Mouse (Mus musculus): ENCODE results near the gene Fndc3b. TPM values are rescaled to one million over a fixed set of nuclear protein-coding genes. Genes with fewer than 3 reads are reported as not detected.

Fndc3b gene
- total RNA-seq, 2 experiments from 2014 or later = 18.9 to 26.2 TPM

DNA sequence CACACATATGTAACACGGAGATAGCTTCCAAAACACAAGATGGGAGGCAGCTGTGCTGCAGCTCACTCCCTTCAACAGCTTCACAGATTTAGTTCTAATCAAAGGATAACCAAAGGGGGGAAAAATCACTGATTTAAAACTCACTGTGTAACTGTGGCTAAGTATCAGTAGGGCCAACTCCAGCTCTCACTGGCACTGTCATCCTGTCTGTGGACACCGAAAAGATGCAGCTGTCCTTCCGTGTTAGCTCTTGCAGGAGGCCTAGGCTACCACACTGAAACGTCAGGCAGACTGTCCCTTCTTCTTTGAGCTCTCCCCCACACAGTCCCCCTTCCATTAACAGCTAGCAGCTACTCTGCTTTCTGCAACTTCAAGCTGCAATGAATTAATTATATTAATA lies 89.9 kb downstream of the Fndc3b start:
- no peak for DNase-seq (ENCODE audit: low spot score in 2 of 2)
- TF ChIP-seq CTCF (conservative IDR thresholded peaks at IDR 0.05) = no peak
- Histone ChIP-seq H3K27ac (no peak overlapping the region), H3K4me3 (no peak overlapping the region)

DNA sequence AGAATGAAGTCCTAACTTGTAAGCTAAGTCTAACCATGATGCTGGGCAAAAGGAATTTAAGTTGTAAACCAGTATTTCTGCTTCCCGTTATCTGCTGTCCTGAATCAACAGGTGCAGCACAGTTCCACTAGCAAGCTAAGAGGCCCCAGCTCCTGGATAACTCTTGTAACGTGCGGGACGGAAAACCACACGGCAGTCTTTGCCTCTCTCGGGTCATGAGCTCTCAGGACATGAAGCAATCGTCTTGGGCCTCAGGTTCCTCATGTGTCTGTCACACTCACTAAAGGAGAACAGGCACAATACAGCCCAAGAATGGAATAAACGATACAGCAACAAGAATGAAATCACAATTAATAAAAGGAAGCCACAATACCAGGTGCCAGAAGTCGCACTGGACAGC lies 93.4 kb downstream of the Fndc3b start:
- no peak for DNase-seq (ENCODE audit: low spot score in 2 of 2)
- Histone ChIP-seq H3K4me3 (no peak overlapping the region), H3K27ac (no peak overlapping the region)
- TF ChIP-seq CTCF (conservative IDR thresholded peaks at IDR 0.05) = no peak

DNA sequence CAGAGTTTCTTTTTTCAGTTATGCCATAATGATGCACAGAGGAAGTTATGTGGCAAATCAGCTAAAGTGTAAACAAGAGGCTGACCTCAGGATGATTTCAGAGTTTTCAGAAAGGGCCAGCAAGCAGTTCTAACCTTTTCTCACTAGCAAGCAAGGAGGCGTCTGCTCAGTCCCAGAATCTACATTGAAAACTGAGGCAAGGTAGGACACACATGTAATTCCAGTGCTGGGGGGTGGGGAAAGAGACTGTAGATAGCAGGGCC lies 93.9 kb downstream of the Fndc3b start:
- no peak for TF ChIP-seq CTCF (conservative IDR thresholded peaks at IDR 0.05)
- Histone ChIP-seq H3K4me3 (no peak overlapping the region), H3K27ac (no peak overlapping the region)
- DNase-seq (ENCODE audit: low spot score in 2 of 2) = no peak

DNA sequence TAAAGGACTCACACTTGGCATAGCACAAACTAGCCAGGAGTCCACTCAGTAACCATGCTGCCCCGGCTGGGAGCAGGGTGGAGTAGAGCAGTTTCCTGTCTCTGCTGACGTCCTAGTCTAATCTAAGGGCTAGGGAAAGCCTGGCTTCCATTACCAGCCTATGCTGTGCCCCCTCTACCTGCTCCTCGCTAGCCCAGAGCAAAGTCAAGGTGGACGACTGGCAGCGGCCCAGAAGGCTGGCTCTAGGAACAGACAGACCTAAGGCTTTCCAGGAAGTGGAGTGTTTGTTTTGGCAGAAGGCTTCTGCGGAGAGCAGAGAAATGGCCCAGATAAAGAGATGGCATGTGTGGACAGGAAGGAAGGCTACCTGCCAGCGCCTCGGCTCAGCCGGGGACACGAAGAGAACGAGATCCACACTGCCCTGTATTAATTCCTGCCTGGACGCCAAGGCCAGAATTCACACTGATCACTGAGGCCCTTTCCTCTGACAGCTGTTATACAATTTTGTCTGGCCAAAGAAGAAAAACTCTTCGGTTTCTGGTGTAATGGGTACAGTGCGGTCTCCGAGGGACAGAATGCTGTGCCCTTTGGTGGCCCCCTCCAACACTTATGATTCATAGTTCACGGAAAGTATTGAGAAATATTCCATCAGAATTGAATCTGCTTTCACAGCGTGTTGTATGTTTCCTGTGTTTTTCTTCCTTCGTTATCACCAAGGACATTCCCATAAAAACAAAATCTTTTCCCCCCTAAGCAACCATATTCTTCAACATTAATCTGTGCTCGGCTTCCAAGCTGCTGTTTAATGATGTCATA lies 94.5 kb downstream of the Fndc3b start:
- no peak for DNase-seq (ENCODE audit: low spot score in 2 of 2)
- no peak for TF ChIP-seq CTCF (conservative IDR thresholded peaks at IDR 0.05)
- Histone ChIP-seq H3K4me3 (no peak overlapping the region), H3K27ac (no peak overlapping the region)

DNA sequence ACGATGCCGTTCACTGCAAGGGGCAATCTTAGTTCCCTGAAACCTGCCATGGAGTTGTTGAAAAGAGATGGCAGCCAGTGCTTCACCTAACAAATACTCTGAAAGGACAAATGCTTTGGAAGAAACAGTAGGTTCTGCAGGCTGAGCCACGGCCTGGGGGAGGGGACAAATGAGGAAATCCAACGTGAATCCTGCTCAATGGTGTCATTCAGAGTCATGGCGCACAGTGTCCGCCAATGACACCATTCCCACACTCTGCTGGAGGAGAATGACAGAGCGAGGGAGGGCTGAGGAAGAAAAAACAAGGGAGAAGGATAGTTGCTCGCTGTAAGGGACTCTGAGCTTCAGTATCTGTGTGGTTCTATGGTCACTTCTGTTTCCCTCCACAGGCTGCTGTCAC lies 95.6 kb downstream of the Fndc3b start:
- Histone ChIP-seq H3K4me3 (no peak overlapping the region), H3K27ac (no peak overlapping the region)
- TF ChIP-seq CTCF (conservative IDR thresholded peaks at IDR 0.05) = no peak
- DNase-seq (ENCODE audit: low spot score in 2 of 2) = no peak

DNA sequence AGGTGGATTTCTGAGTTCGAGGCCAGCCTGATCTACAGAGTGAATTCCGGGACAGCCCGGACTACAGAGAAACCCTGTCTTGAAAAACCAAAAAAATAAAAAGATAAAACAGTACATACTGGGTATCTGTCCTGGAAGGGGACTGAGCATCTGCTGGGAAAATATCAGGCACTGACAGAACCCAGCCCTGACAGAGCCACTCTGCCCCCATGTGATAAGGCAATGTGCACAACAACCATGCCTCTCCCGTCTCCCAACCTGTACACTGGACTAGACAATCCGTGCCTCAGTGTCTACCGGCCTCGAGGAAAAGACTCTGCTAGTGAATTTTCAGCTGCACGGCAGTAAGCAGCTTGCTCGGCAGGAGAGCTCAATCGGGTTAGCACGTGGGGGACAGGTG lies 97.3 kb downstream of the Fndc3b start:
- no peak overlapping the region for H3K4me3 ChIP-seq
- H3K27ac ChIP-seq = no peak overlapping the region
- no peak for TF ChIP-seq CTCF (conservative IDR thresholded peaks at IDR 0.05)
- no peak for DNase-seq (ENCODE audit: low spot score in 2 of 2)

DNA sequence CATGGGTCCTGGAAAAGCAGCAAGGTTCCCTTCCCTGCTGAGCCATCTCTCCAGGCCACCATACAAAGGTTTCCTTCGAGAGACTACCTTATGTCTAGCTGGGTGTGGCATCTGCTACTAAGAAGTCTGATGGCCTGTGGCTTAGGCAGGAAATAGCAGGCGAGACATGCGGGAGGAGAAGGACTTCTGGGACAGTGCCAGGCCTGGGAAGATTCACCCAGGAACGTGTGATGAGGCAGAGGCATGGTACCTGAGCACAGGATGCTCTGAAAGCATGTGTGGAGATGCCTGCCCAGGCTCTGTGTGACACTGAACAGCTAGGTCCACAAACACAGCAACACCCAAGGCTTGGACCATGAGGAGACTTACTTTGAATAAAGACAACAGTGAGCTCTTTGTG lies 98.1 kb downstream of the Fndc3b start:
- Histone ChIP-seq H3K4me3 (no peak overlapping the region), H3K27ac (no peak overlapping the region)
- no peak for DNase-seq (ENCODE audit: low spot score in 2 of 2)
- no peak for TF ChIP-seq CTCF (conservative IDR thresholded peaks at IDR 0.05)

DNA sequence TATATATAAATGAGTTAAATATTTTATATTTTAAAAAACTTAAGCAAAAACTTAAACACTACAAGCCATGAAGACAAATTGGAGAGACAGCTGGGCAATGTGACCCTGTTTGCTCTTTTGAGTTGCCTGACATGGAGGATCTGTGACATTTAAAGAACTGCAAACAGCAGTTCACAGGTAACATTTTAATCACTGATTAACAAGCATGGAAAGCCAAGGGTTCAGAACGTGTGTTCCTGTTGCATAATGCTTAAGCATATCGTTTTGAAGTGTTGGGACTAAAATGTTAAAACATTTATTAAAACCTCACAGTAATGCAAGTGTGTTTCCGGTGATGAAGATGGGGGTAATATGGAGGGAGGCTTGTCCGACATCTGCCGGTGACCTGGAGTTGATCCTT lies 99.1 kb downstream of the Fndc3b start:
- Histone ChIP-seq H3K27ac (no peak overlapping the region), H3K4me3 (no peak overlapping the region)
- no peak for TF ChIP-seq CTCF (conservative IDR thresholded peaks at IDR 0.05)
- DNase-seq (ENCODE audit: low spot score in 2 of 2) = no peak

DNA sequence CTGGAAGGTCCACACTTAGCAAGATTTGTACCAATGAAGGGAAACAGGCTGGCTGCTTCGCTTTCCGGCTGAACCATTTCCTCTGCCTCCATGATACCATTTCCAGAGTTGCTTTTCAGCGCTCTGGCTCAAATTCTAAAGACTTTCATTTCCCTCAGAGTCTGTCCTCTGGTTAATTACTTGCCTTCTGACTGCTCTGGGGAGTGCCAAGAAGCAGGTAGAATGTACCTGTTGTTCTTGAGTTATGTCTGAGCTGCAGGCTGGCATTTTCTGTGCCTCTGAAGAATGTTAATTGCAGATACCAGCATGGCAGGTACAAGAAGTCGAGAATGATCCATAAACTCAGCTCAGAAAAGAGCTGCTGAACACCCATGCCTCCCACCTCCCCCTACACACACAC lies 100.6 kb downstream of the Fndc3b start:
- Histone ChIP-seq H3K4me3 (no peak overlapping the region), H3K27ac (peak overlapping the region; percentile 48; the same call in 1 of the 2 replicates)
- TF ChIP-seq CTCF (conservative IDR thresholded peaks at IDR 0.05) = no peak
- DNase-seq (ENCODE audit: low spot score in 2 of 2) = no peak

DNA sequence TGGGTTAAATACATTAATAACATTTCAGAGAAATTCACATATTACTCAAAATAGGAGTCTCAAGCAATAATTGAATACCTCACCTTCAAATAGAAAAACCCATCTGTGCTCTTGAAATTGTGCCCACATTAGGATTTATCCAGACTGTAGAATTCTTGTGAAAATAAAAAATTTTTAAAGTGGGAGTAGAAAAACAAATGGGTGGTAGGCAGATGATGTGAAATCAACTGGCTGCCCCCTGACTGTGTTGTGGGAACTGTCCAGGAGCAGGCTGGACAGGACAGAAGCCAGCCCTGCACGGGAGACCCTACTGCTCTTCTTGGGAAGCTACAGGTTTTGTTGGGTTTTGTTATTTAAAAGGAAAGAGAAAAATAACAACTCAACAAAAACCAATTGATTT lies 101.0 kb downstream of the Fndc3b start:
- no peak for TF ChIP-seq CTCF (conservative IDR thresholded peaks at IDR 0.05)
- no peak overlapping the region for H3K4me3 ChIP-seq
- DNase-seq (ENCODE audit: low spot score in 2 of 2) = peak in 1 of 2 experiments; percentile 49
- H3K27ac ChIP-seq = peak overlapping the region; percentile 48; the same call in 1 of the 2 replicates

DNA sequence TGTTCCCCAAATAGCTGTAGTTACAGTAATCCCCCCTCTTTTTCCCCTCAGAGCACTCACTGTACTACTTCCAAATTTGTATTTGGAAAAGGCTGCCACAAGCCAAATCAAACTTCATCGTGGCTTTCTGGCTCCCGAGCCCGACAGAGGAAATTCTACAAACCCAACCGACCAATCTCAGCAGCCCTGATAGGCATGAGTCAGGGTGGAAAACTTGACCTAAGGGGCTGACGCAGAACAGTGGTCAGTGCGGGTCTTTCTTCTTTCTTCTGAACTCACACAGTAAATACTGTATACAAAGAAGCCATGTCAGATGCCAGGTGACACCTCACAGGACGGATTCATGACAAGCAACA lies 103.3 kb downstream of the Fndc3b start:
- no peak for TF ChIP-seq CTCF (conservative IDR thresholded peaks at IDR 0.05)
- peak overlapping the region; percentile 20; the same call in 1 of the 2 replicates for H3K4me3 ChIP-seq
- peak overlapping the region; percentile 52 for H3K27ac ChIP-seq
- no peak for DNase-seq (ENCODE audit: low spot score in 2 of 2)

DNA sequence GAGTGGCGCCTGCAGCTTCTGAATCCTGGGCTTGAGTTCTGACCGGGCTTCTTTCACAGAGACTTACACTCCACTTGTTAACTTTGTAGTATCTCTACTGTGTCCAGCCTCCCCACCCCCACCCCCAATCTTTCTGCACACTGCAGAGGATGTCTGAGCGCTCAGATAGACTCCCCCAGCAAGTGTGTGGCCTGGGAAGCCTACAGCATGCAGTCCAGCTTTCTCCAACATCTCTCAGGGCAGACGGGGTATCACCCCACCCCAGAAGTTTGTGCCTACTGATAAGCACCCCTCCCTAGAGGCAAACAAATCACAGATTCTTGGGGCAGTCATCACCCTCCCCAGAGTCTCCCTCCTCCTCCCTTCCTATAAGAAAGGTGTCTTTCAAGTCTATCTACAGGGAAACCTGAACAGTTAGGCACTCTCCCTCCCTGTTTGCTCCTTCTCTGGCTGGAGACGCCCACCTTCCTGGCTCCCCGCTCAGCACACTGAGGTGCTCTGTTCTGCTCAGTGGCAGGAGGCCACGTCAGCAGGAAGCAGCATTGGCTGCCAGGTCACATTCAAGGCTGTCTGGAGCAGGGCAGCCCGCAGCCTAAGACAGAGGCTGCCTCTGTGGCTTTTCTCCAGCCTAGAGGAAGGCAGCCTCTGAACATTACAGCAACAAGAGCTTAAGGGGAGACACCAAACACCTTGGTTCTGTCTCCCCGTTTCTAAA lies 103.9 kb downstream of the Fndc3b start:
- Histone ChIP-seq H3K27ac (peak overlapping the region; percentile 52), H3K4me3 (peak overlapping the region; percentile 20; the same call in 1 of the 2 replicates)
- no peak for TF ChIP-seq CTCF (conservative IDR thresholded peaks at IDR 0.05)
- peak in 1 of 2 experiments; percentile 49 for DNase-seq (ENCODE audit: low spot score in 2 of 2)

DNA sequence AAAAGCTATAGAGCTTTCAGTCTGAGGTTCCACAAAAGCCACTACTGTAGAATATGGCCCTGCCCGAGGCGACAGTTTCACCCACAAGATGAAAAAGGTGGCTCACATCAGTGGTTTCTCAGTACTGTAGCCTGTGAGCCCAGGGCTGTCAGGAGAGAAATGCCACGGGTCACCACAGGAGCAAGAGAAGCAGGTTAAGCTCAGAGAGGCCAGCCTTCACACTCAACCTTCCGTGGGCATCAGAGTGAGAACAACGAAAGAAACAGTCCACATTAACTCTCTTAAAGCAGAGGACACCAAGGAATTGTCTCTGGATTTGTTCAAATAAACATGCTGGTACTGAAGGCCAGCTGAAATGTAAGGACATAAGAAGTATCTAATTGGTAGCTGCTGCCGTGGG lies 104.5 kb downstream of the Fndc3b start:
- DNase-seq (ENCODE audit: low spot score in 2 of 2) = no peak
- no peak overlapping the region for H3K27ac ChIP-seq
- H3K4me3 ChIP-seq = no peak overlapping the region
- no peak for TF ChIP-seq CTCF (conservative IDR thresholded peaks at IDR 0.05)

DNA sequence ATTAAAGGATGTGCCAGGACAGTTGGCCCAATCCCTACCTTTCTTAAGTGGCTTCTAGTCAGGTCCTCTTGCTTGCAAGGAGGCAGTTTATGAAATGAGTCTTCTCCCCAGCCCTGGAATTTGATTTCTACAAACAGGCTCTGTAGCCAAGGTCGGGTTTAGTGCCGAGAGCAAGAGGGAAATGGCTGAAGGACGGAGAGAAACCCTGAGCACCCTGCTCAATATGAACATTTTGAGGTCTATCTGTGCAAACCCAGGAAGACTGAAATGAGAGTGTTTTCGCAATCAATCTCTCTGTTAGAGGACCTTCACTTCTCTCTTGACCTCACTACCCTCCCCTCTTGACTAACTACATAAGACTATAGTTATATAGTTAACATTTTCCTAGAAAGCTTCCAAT lies 105.5 kb downstream of the Fndc3b start:
- TF ChIP-seq CTCF (conservative IDR thresholded peaks at IDR 0.05) = no peak
- Histone ChIP-seq H3K27ac (no peak overlapping the region), H3K4me3 (no peak overlapping the region)
- no peak for DNase-seq (ENCODE audit: low spot score in 2 of 2)
